Mouse (Mus musculus): ENCODE measurements around the gene Abcg8. TPM values are rescaled to one million over a fixed set of nuclear protein-coding genes. Genes with fewer than 3 reads are reported as not detected.
A peak's percentile ranks its signal among the peaks of the same experiment; 100 is the strongest.

Gene Abcg8
- polyA plus RNA-seq, 1 experiment, result not detected

- Histone ChIP-seq H3K4me3 (ENCODE audit: insufficient read depth, poor library complexity, severe bottlenecking) (no peak within 1 kb of the TSS), H3ac (ENCODE audit: control insufficient read depth, insufficient read length, low read depth) (no peak within 1 kb of the TSS), H3K79me2 (ENCODE audit: control insufficient read depth, insufficient read depth) (no peaks in the 10 kb centered on the region), H3K79me3 (ENCODE audit: low read depth) (no peaks in the 10 kb centered on the region), H3K36me3 (ENCODE audit: control insufficient read depth, insufficient read depth) (no peaks in the 10 kb centered on the region), H3K27me3 (ENCODE audit: control insufficient read depth, insufficient read depth, insufficient read length) (no peaks in the 10 kb centered on the region)
- no peak for TF ChIP-seq CTCF (IDR thresholded peaks at IDR 0.05; ENCODE audit: control insufficient read depth, insufficient read depth, insufficient read length)
- TF ChIP-seq MAX (IDR thresholded peaks at IDR 0.05), result no peak
- no peak for TF ChIP-seq CEBPB (IDR thresholded peaks at IDR 0.05; ENCODE audit: low read depth)
- no peak for TF ChIP-seq USF1 (IDR thresholded peaks at IDR 0.05; ENCODE audit: low read depth)
- TF ChIP-seq MYOG (IDR thresholded peaks at IDR 0.05; ENCODE audit: control insufficient read depth, extremely low read depth, insufficient read length), result no peak
- no peak for TF ChIP-seq MYOD1 (IDR thresholded peaks at IDR 0.05; ENCODE audit: control insufficient read depth, insufficient read length, low read depth)
- no peak for TF ChIP-seq FOSL1 (IDR thresholded peaks at IDR 0.05; ENCODE audit: insufficient read depth, low read length, poor library complexity, severe bottlenecking)
Measured at GRCm38 (mm10) chr17:84682734-84683717, 6.9 kb downstream of the Abcg8 start, which contains the start of gene Abcg5. TSS of gene Abcg5 (minus strand) at chr17:84683011.

- TF ChIP-seq MYOD1 (IDR thresholded peaks at IDR 0.05; ENCODE audit: control insufficient read depth, insufficient read length, low read depth), result no peak
- no peak for TF ChIP-seq CEBPB (IDR thresholded peaks at IDR 0.05; ENCODE audit: low read depth)
- H3K79me3 ChIP-seq (ENCODE audit: low read depth), result no peaks in the 10 kb centered on the region
- no peaks in the 10 kb centered on the region for H3K79me2 ChIP-seq (ENCODE audit: control insufficient read depth, insufficient read depth)
- H3K27me3 ChIP-seq (ENCODE audit: control insufficient read depth, insufficient read depth, insufficient read length), result no peaks in the 10 kb centered on the region
- no peaks in the 10 kb centered on the region for H3K36me3 ChIP-seq (ENCODE audit: control insufficient read depth, insufficient read depth)
- H3K4me3 ChIP-seq (ENCODE audit: insufficient read depth, poor library complexity, severe bottlenecking), result no peak overlapping the region
- no peak overlapping the region for H3ac ChIP-seq (ENCODE audit: control insufficient read depth, insufficient read length, low read depth)
Measured at GRCm38 (mm10) chr17:84684284-84684683, 8.2 kb downstream of the Abcg8 start.

- Histone ChIP-seq H3K79me2 (ENCODE audit: control insufficient read depth, insufficient read depth) (no peaks in the 10 kb centered on the region), H3K27me3 (ENCODE audit: control insufficient read depth, insufficient read depth, insufficient read length) (no peaks in the 10 kb centered on the region), H3K4me3 (ENCODE audit: insufficient read depth, poor library complexity, severe bottlenecking) (no peak overlapping the region), H3K36me3 (ENCODE audit: control insufficient read depth, insufficient read depth) (no peaks in the 10 kb centered on the region), H3K79me3 (ENCODE audit: low read depth) (no peaks in the 10 kb centered on the region), H3ac (ENCODE audit: control insufficient read depth, insufficient read length, low read depth) (no peak overlapping the region)
- TF ChIP-seq CTCF (IDR thresholded peaks at IDR 0.05; ENCODE audit: control insufficient read depth, insufficient read depth, insufficient read length), result no peak
- TF ChIP-seq MYOD1 (IDR thresholded peaks at IDR 0.05; ENCODE audit: control insufficient read depth, insufficient read length, low read depth), result peak; percentile 40
Measured at GRCm38 (mm10) chr17:84685286-84685685, 9.2 kb downstream of the Abcg8 start.

GRCm38 (mm10) chr17:84687994-84688393, 11.9 kb downstream of the Abcg8 start:
- no peak for TF ChIP-seq MYOD1 (IDR thresholded peaks at IDR 0.05; ENCODE audit: control insufficient read depth, insufficient read length, low read depth)
- TF ChIP-seq CTCF (IDR thresholded peaks at IDR 0.05; ENCODE audit: control insufficient read depth, insufficient read depth, insufficient read length), result no peak
- TF ChIP-seq MYOG (IDR thresholded peaks at IDR 0.05; ENCODE audit: control insufficient read depth, extremely low read depth, insufficient read length), result no peak
- TF ChIP-seq CEBPB (IDR thresholded peaks at IDR 0.05; ENCODE audit: low read depth), result no peak
- TF ChIP-seq MAX (IDR thresholded peaks at IDR 0.05), result no peak
- no peak for TF ChIP-seq FOSL1 (IDR thresholded peaks at IDR 0.05; ENCODE audit: insufficient read depth, low read length, poor library complexity, severe bottlenecking)
- TF ChIP-seq USF1 (IDR thresholded peaks at IDR 0.05; ENCODE audit: low read depth), result no peak

GRCm38 (mm10) chr17:84688834-84689233, 12.7 kb downstream of the Abcg8 start:
- H3K79me2 ChIP-seq (ENCODE audit: control insufficient read depth, insufficient read depth), result no peaks in the 10 kb centered on the region
- no peaks in the 10 kb centered on the region for H3K36me3 ChIP-seq (ENCODE audit: control insufficient read depth, insufficient read depth)
- TF ChIP-seq CEBPB (IDR thresholded peaks at IDR 0.05; ENCODE audit: low read depth) (no peak), USF1 (IDR thresholded peaks at IDR 0.05; ENCODE audit: low read depth) (no peak), CTCF (IDR thresholded peaks at IDR 0.05; ENCODE audit: control insufficient read depth, insufficient read depth, insufficient read length) (no peak), MYOG (IDR thresholded peaks at IDR 0.05; ENCODE audit: control insufficient read depth, extremely low read depth, insufficient read length) (no peak), MYOD1 (IDR thresholded peaks at IDR 0.05; ENCODE audit: control insufficient read depth, insufficient read length, low read depth) (no peak), FOSL1 (IDR thresholded peaks at IDR 0.05; ENCODE audit: insufficient read depth, low read length, poor library complexity, severe bottlenecking) (no peak), MAX (IDR thresholded peaks at IDR 0.05) (no peak)
- no peak overlapping the region for H3ac ChIP-seq (ENCODE audit: control insufficient read depth, insufficient read length, low read depth)
- no peaks in the 10 kb centered on the region for H3K27me3 ChIP-seq (ENCODE audit: control insufficient read depth, insufficient read depth, insufficient read length)
- H3K4me3 ChIP-seq (ENCODE audit: insufficient read depth, poor library complexity, severe bottlenecking), result no peak overlapping the region
- H3K79me3 ChIP-seq (ENCODE audit: low read depth), result no peaks in the 10 kb centered on the region

More at GRCm38 (mm10) chr17:84687994-84688393, 11.9 kb downstream of the Abcg8 start:
- H3K27me3 ChIP-seq (ENCODE audit: control insufficient read depth, insufficient read depth, insufficient read length), result no peaks in the 10 kb centered on the region
- H3ac ChIP-seq (ENCODE audit: control insufficient read depth, insufficient read length, low read depth), result no peak overlapping the region
- H3K79me2 ChIP-seq (ENCODE audit: control insufficient read depth, insufficient read depth), result no peaks in the 10 kb centered on the region
- H3K79me3 ChIP-seq (ENCODE audit: low read depth), result no peaks in the 10 kb centered on the region
- no peaks in the 10 kb centered on the region for H3K36me3 ChIP-seq (ENCODE audit: control insufficient read depth, insufficient read depth)
- H3K4me3 ChIP-seq (ENCODE audit: insufficient read depth, poor library complexity, severe bottlenecking), result no peak overlapping the region

GRCm38 (mm10) chr17:84689316-84689715, 13.2 kb downstream of the Abcg8 start:
- Histone ChIP-seq H3K4me3 (ENCODE audit: insufficient read depth, poor library complexity, severe bottlenecking) (no peak overlapping the region), H3K36me3 (ENCODE audit: control insufficient read depth, insufficient read depth) (no peaks in the 10 kb centered on the region), H3K79me3 (ENCODE audit: low read depth) (no peaks in the 10 kb centered on the region), H3ac (ENCODE audit: control insufficient read depth, insufficient read length, low read depth) (no peak overlapping the region), H3K27me3 (ENCODE audit: control insufficient read depth, insufficient read depth, insufficient read length) (no peaks in the 10 kb centered on the region), H3K79me2 (ENCODE audit: control insufficient read depth, insufficient read depth) (no peaks in the 10 kb centered on the region)
- TF ChIP-seq USF1 (IDR thresholded peaks at IDR 0.05; ENCODE audit: low read depth) (no peak), FOSL1 (IDR thresholded peaks at IDR 0.05; ENCODE audit: insufficient read depth, low read length, poor library complexity, severe bottlenecking) (no peak), CTCF (IDR thresholded peaks at IDR 0.05; ENCODE audit: control insufficient read depth, insufficient read depth, insufficient read length) (no peak), MYOG (IDR thresholded peaks at IDR 0.05; ENCODE audit: control insufficient read depth, extremely low read depth, insufficient read length) (no peak), MYOD1 (IDR thresholded peaks at IDR 0.05; ENCODE audit: control insufficient read depth, insufficient read length, low read depth) (no peak), MAX (IDR thresholded peaks at IDR 0.05) (no peak), CEBPB (IDR thresholded peaks at IDR 0.05; ENCODE audit: low read depth) (no peak)
